Mouse (Mus musculus) layer of hippocampus, adult 2 months (tissue): ENCODE measurements at regions not wholly inside any gene's neighbourhood (a gene's known extent, or its start where the extent isn't known, plus 50 kb on each side); places are given as distances from the start of the nearest gene placed in this dataset.

Experiments
- DNase-seq, 2 experiments: peaks; one replicate each; pipeline ENCODE4 v3.0.0; 2022; ENCODE audit warnings: low spot score in 2 of 2
- H3K27ac ChIP-seq: fragments of 200-600 bp; 2 replicates; pipeline ENCODE4 v1.8.1; 2022
- H3K4me3 ChIP-seq: fragments of 200-600 bp; 2 replicates; pipeline ENCODE4 v1.8.1; 2022; ENCODE audit warnings: mild to moderate bottlenecking
- CTCF ChIP-seq: fragments of 200-600 bp; conservative IDR thresholded peaks from 2 replicates; pipeline ENCODE4 v1.8.1; 2022; ENCODE audit warnings: antibody characterized with exemption, mild to moderate bottlenecking, moderate library complexity

DNA sequence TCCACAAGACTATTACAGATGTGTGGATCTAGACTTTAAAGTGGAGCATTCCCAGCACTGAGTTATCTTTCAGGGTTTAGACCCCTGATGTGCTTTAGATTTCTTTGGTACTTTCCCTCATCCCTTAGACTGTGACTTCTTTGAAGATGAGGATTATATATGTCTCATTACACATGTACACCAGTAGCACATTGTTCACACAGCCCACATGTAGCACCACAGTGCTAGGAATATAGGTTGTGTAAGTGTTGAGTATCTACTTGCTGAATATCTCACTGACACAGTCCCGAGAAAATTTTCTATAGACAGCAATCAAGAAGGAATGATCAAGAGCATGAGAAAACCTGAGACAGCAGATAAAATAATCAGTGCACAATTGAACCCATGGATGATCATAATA is 243.4 kb upstream of the Brinp1 start:
- TF ChIP-seq CTCF, result no peak
- H3K27ac ChIP-seq, result no peak overlapping the region
- DNase-seq, result no peak
- no peak overlapping the region for H3K4me3 ChIP-seq

DNA sequence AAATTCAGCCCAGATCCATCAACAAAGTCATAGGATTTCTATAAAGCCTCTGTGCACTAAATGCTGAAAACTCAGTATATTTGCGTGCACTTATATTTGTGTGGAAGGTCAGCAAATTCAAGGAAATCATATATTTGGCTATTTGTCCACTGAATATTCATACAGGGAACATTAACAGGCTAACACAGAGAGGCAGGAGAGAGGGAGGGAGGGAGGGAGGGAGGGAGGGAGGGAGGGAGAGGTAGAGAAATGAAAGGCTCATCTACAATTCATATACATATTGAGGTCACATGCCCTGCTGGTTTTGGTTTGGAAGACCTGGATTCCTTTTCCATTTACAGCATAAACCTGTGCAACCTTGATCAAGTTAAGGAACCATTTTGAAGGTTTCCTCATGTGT is 241.9 kb upstream of the Brinp1 start:
- H3K27ac ChIP-seq, result peak overlapping the region; percentile 77
- TF ChIP-seq CTCF, result no peak
- DNase-seq, result no peak

DNA sequence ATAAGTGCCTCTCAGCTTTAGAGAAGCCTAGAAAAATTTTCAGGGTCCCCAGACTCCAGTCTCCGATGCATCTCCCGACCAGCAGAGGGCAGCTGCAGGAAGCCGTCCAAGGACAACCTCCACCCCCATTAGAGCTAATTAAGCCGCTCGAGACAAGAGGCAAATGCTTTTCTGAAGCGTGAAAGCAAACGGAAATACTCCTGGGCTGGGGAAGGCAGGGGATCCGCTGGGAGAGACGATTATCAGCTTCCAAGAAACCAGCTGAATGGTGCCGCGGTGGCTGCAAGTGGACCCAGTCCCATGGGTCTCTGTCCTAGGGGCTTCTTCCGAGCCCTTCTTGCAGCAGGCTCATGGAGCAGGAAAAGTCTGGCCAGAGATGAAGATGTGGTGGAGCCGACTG is 241.4 kb upstream of the Brinp1 start:
- DNase-seq, result peak; percentile 70 to 78
- H3K4me3 ChIP-seq, result peak overlapping the region; percentile 63
- peak; percentile 91 for TF ChIP-seq CTCF
- H3K27ac ChIP-seq, result peak overlapping the region; percentile 77

More for the DNA sequence above, 241.9 kb upstream of the Brinp1 start:
- peak overlapping the region; percentile 63 for H3K4me3 ChIP-seq
